Comparison of ENCODE assay signal across 8 mouse cellular contexts in the genomic region with DNA sequence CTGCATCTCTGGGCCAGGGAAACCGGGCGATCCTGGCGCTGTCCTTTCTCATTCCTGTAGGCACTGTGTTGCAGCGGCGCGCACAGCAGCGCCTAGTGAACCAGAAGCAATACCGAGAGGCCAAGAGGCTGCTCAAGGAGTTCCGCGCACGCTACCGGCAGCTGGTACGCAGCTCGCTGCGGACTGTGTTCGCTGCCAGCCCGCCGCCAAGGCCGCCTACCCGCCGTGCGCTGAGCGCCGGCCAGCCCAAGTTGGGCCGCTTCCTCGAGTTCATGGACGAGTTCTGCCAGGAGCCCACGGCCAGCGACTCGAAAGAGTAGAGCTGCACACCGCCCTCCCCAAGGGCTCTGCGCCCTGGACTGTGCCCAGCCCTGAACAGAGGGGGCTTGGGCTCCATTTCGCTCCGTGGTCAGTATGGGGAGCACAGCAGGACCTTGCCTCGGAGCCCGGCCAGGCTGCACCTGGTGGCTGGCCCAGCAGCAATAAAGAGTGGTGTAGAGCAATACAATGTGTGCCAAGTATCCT. TPM values are rescaled to one million over a fixed set of nuclear protein-coding genes. Genes with fewer than 3 reads are reported as not detected.
DNase-seq lines count a peak whose midpoint lies in the region; ATAC-seq lines count a peak whose summit lies in the region.

No protein-coding gene starts in this region.

- ATAC-seq in embryonic facial prominence, embryonic 14.5 days (ENCODE audit: low read depth), result peak; percentile 73
- peak; percentile 58 for ATAC-seq in lung, embryonic 16.5 days (ENCODE audit: low read depth)
- no peak for ATAC-seq in erythroid progenitor cell, adult 5-6 weeks (replicated peaks; ENCODE audit: low FRiP score, poor library complexity, severe bottlenecking)

- peaks cover 12% of the 10 kb centered on the region for H3K36me3 ChIP-seq in embryonic facial prominence, embryonic 14.5 days (ENCODE audit: control insufficient read depth, insufficient read depth, low read length)
- H3K36me3 ChIP-seq in lung, embryonic 16.5 days (ENCODE audit: control insufficient read depth, insufficient read depth, low read length), result no peaks in the 10 kb centered on the region; the same call in 1 of the 2 replicates

- intact Hi-C loops in heart, postnatal 36 days (cut with DNase I), result loop anchor here (1.0 kb wide), 1 partner anchor 15 kb away; no protein-coding TSS in a partner anchor

- DNase-seq in 3134 (ENCODE audit: extremely low read depth, insufficient read length, low spot score), result peak; percentile 16
- DNase-seq in adrenal gland, postnatal 25 days, result peak; percentile 73
- peak; percentile 64 for DNase-seq in embryonic facial prominence, embryonic 14.5 days (ENCODE audit: low spot score)
- peak; percentile 28 to 36 for DNase-seq in heart, postnatal 36 days
- peak; percentile 32 to 54 for DNase-seq in layer of hippocampus, adult 18-20 months (ENCODE audit: low spot score in 2 of 2)
- peak; percentile 67 for DNase-seq in ovary, postnatal 36 days (ENCODE audit: low spot score)

- WGBS in embryonic facial prominence, embryonic 14.5 days, result 2% methylated on average over 34 of the region's 36 CpGs
- 1% methylated on average over 36 of the region's 36 CpGs for WGBS in lung, embryonic 16.5 days

- no peaks in the 10 kb centered on the region for H3K9me3 ChIP-seq in embryonic facial prominence, embryonic 14.5 days (ENCODE audit: control insufficient read depth, low read length)
- no peaks in the 10 kb centered on the region for H3K9me3 ChIP-seq in lung, embryonic 16.5 days (ENCODE audit: control insufficient read depth, low read length)

- H3K27ac ChIP-seq in embryonic facial prominence, embryonic 14.5 days (replicated peaks; ENCODE audit: low read depth, low read length), result no peak overlapping the region
- H3K27ac ChIP-seq in lung, embryonic 16.5 days (ENCODE audit: low read length), result no peak overlapping the region

- H3K27me3 ChIP-seq in embryonic facial prominence, embryonic 14.5 days (replicated peaks; ENCODE audit: control insufficient read depth, insufficient read depth, low read length), result peaks cover 21% of the 10 kb centered on the region; the same call in 1 of the 2 replicates
- H3K27me3 ChIP-seq in lung, embryonic 16.5 days (ENCODE audit: control insufficient read depth, insufficient read depth, low read depth, low read length), result no peaks in the 10 kb centered on the region

- H3K4me2 ChIP-seq in embryonic facial prominence, embryonic 14.5 days (ENCODE audit: low read depth, low read length), result peak overlapping the region; percentile 87
- peak overlapping the region; percentile 82 for H3K4me2 ChIP-seq in lung, embryonic 16.5 days (ENCODE audit: low read depth, low read length)

- H3K4me3 ChIP-seq in embryonic facial prominence, embryonic 14.5 days (ENCODE audit: low read depth, low read length), result peak overlapping the region; percentile 40
- H3K4me3 ChIP-seq in lung, embryonic 16.5 days (ENCODE audit: low read length), result peak overlapping the region; percentile 36

- H3K4me1 ChIP-seq in embryonic facial prominence, embryonic 14.5 days (ENCODE audit: control insufficient read depth, insufficient read depth, low read length), result peaks cover 12% of the 10 kb centered on the region; the same call in 1 of the 2 replicates
- H3K4me1 ChIP-seq in lung, embryonic 16.5 days (replicated peaks; ENCODE audit: control insufficient read depth, insufficient read depth, low read length), result peaks cover 16% of the 10 kb centered on the region

- H3K9ac ChIP-seq in embryonic facial prominence, embryonic 14.5 days (ENCODE audit: low read depth, low read length), result peak overlapping the region; percentile 61
- H3K9ac ChIP-seq in lung, embryonic 16.5 days (ENCODE audit: low read length), result peak overlapping the region; percentile 66

RNA-seq across cellular contexts. Expression of gene Spcs2, which starts 54.1 kb away (rescaled TPM):
- total RNA-seq in adrenal gland, postnatal 25 days (2021), result 156 and 170 TPM in 2 replicates
- polyA plus RNA-seq in embryonic facial prominence, embryonic 14.5 days (2014; fragmentation: Nextera tagmentation; extraction: Ambion mirVana), result 290 and 303 TPM in 2 replicates
- total RNA-seq in heart, postnatal 36 days (2021), result 10 to 100 TPM; 48.0 to 50.4 TPM
- total RNA-seq in layer of hippocampus, adult 18-20 months (2021), result 10 to 100 TPM; 97.3 to 99.4 TPM
- polyA plus RNA-seq in lung, embryonic 16.5 days (2015; fragmentation: Nextera tagmentation; extraction: Ambion mirVana), result 397 and 399 TPM in 2 replicates
- 94.1 and 169 TPM in 2 replicates for total RNA-seq in erythroid progenitor cell, adult 5-6 weeks (2015; ENCODE audit: low replicate concordance)
- 101 and 153 TPM in 2 replicates for total RNA-seq in erythroid progenitor cell, adult 5-6 weeks (2017; ENCODE audit: low replicate concordance)

RNA-seq across cellular contexts. Expression of gene Xrra1, which starts 58.5 kb away (rescaled TPM):
- total RNA-seq in adrenal gland, postnatal 25 days (2021), result 2.9 and 6.4 TPM in 2 replicates
- 0.42 and 0.55 TPM in 2 replicates for polyA plus RNA-seq in embryonic facial prominence, embryonic 14.5 days (2014; fragmentation: Nextera tagmentation; extraction: Ambion mirVana)
- not detected for total RNA-seq in heart, postnatal 36 days (2021)
- total RNA-seq in layer of hippocampus, adult 18-20 months (2021), result 1 to 10 TPM; 1.2 TPM
- 0.28 and 0.54 TPM in 2 replicates for polyA plus RNA-seq in lung, embryonic 16.5 days (2015; fragmentation: Nextera tagmentation; extraction: Ambion mirVana)
- not detected in 2 replicates for total RNA-seq in erythroid progenitor cell, adult 5-6 weeks (2015; ENCODE audit: low replicate concordance)
- 0.90 TPM in 1 of 2 replicates, not detected in the other for total RNA-seq in erythroid progenitor cell, adult 5-6 weeks (2017; ENCODE audit: low replicate concordance)

Comparison
In these comparisons a context has a peak if more than half of its experiments do, and no peak if none do; other contexts are left out.
1. DNase-seq: peak in every context shown above with its lines; median percentile 73 in adrenal gland, postnatal 25 days; 67 in ovary, postnatal 36 days; 64 in embryonic facial prominence, embryonic 14.5 days; 43 in layer of hippocampus, adult 18-20 months; 32 in heart, postnatal 36 days; 16 in 3134.